Mouse (Mus musculus): Measurements from ENCODE around the gene Myo18b. TPM values are rescaled to one million over a fixed set of nuclear protein-coding genes. Genes with fewer than 3 reads are reported as not detected.

The Myo18b gene
- polyA plus RNA-seq (2017; shearing (Covaris generic)) = not detected

GRCm38 (mm10) chr5:112895674-112896654 is at the start of gene Myo18b:
TSS of gene Myo18b (minus strand) at chr5:112896362.

Other genes starting within 250 kb of the Myo18b start
- gene Grk3, start 119.4 kb upstream of the Myo18b start, polyA plus RNA-seq (2017; shearing (Covaris generic)) = 0.12 TPM
- gene Crybb2, start 173.8 kb upstream of the Myo18b start, polyA plus RNA-seq (2017; shearing (Covaris generic)) = not detected
- not detected for gene Crybb3, start 185.2 kb upstream of the Myo18b start, polyA plus RNA-seq (2017; shearing (Covaris generic))